Mouse (Mus musculus) cerebellum, adult 2 months (tissue): Measurements from ENCODE around the gene A930018P22Rik.
"Not testable (repeated sequence)": the region's sequence is repeated elsewhere in the genome, so short reads cannot be mapped to it uniquely, and the experiment has no call there.

Experiments
- CTCF ChIP-seq: fragments of 200-500 bp; IDR thresholded peaks from 2 replicates; pipeline ENCODE4 v1.5.1; 2011; ENCODE audit warnings: low read depth, mild to moderate bottlenecking, control low read depth, low read length, moderate library complexity, borderline replicate concordance; ENCODE audit not compliant: insufficient read depth
- POLR2A ChIP-seq: fragments of 200-500 bp; IDR thresholded peaks from 2 replicates; pipeline ENCODE4 v1.6.1; 2011; ENCODE audit warnings: low read length, control low read depth, borderline replicate concordance; ENCODE audit not compliant: insufficient read depth

DNA sequence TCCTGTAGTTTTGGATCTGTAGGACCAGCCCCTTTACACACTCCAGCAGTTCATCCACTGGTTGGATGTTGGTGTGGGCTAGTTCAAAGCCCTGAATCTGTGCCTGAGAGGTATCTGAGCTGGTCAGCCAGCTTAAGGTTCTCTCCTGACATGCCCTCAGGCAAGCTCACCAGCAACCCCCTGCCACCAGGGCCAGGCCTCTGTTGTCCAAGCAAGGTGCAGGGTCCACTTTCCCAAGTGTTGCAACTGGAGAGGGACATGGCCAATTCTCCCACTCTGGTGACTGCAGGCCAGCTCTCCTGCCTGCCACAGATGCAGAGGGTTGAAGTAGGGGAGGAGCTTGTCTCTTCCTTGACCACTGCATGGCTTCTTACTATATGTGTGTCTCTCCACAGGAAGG lies 38.5 kb upstream of the A930018P22Rik start:
- TF ChIP-seq POLR2A, CTCF: not testable (repeated sequence)
